Mouse (Mus musculus): ENCODE measurements around the gene Leo1. TPM values are rescaled to one million over a fixed set of nuclear protein-coding genes. Genes with fewer than 3 reads are reported as not detected.

Gene Leo1
- polyA plus RNA-seq (2015; fragmentation: Nextera tagmentation; extraction: Ambion mirVana): 33.3 and 34.9 TPM in 2 replicates

- Histone ChIP-seq H3K36me3 (ENCODE audit: control insufficient read depth, insufficient read depth, low read length) (no peaks in the 10 kb centered on the region), H3K27ac (ENCODE audit: low read length) (peak within 1 kb of the TSS; percentile 85), H3K27me3 (ENCODE audit: control insufficient read depth, insufficient read depth, low read length) (no peaks in the 10 kb centered on the region), H3K9ac (ENCODE audit: low read length) (peak within 1 kb of the TSS; percentile 95), H3K4me2 (ENCODE audit: low read depth, low read length) (peak within 1 kb of the TSS; percentile 89), H3K4me1 (ENCODE audit: control insufficient read depth, insufficient read depth, low read length) (peaks cover 7% of the 10 kb centered on the region), H3K4me3 (replicated peaks; ENCODE audit: low read length) (peak within 1 kb of the TSS; percentile 94), H3K9me3 (replicated peaks; ENCODE audit: control insufficient read depth, low read length) (no peaks in the 10 kb centered on the region)
- ATAC-seq (ENCODE audit: insufficient read depth, low FRiP score): peak; percentile 94
- 2% methylated on average over 45 of the region's 45 CpGs for WGBS
Observed at GRCm38 (mm10) chr9:75440796-75441666, at the start of gene Leo1. Gene Leo1, plus strand, starts transcription at chr9:75441524.

- WGBS: 66% methylated on average over 12 of the region's 12 CpGs
- Histone ChIP-seq H3K4me1 (ENCODE audit: control insufficient read depth, insufficient read depth, low read length) (no peaks in the 10 kb centered on the region), H3K9me3 (replicated peaks; ENCODE audit: control insufficient read depth, low read length) (no peaks in the 10 kb centered on the region), H3K27ac (ENCODE audit: low read length) (no peak overlapping the region), H3K27me3 (ENCODE audit: control insufficient read depth, insufficient read depth, low read length) (no peaks in the 10 kb centered on the region), H3K9ac (ENCODE audit: low read length) (no peak overlapping the region), H3K36me3 (ENCODE audit: control insufficient read depth, insufficient read depth, low read length) (peaks cover 17% of the 10 kb centered on the region; the same call in 1 of the 2 replicates), H3K4me3 (replicated peaks; ENCODE audit: low read length) (no peak overlapping the region), H3K4me2 (ENCODE audit: low read depth, low read length) (no peak overlapping the region)
- no peak for ATAC-seq (ENCODE audit: insufficient read depth, low FRiP score)
Observed at GRCm38 (mm10) chr9:75393251-75393650, 48.1 kb upstream of the Leo1 start.

- no peak overlapping the region for H3K4me3 ChIP-seq (replicated peaks; ENCODE audit: low read length)
- H3K4me1 ChIP-seq (ENCODE audit: control insufficient read depth, insufficient read depth, low read length): peaks cover 4% of the 10 kb centered on the region; the same call in 1 of the 2 replicates
- H3K9ac ChIP-seq (ENCODE audit: low read length): no peak overlapping the region
- H3K27ac ChIP-seq (ENCODE audit: low read length): no peak overlapping the region
- WGBS: 66% methylated on average over 6 of the region's 6 CpGs
- H3K9me3 ChIP-seq (replicated peaks; ENCODE audit: control insufficient read depth, low read length): no peaks in the 10 kb centered on the region
- 0 out of 2 replicates have a peak, but pooled peaks cover 6% of the 10 kb centered on the region for H3K36me3 ChIP-seq (ENCODE audit: control insufficient read depth, insufficient read depth, low read length)
- no peak overlapping the region for H3K4me2 ChIP-seq (ENCODE audit: low read depth, low read length)
- ATAC-seq (ENCODE audit: insufficient read depth, low FRiP score): no peak
- no peaks in the 10 kb centered on the region for H3K27me3 ChIP-seq (ENCODE audit: control insufficient read depth, insufficient read depth, low read length)
Observed at GRCm38 (mm10) chr9:75395971-75396370, 45.4 kb upstream of the Leo1 start.

GRCm38 (mm10) chr9:75399069-75399468 lies 42.3 kb upstream of the Leo1 start:
- peaks cover 17% of the 10 kb centered on the region for H3K4me1 ChIP-seq (ENCODE audit: control insufficient read depth, insufficient read depth, low read length)
- no peaks in the 10 kb centered on the region for H3K36me3 ChIP-seq (ENCODE audit: control insufficient read depth, insufficient read depth, low read length)
- H3K4me2 ChIP-seq (ENCODE audit: low read depth, low read length): no peak overlapping the region
- 91% methylated on average over 4 of the region's 4 CpGs for WGBS
- no peak for ATAC-seq (ENCODE audit: insufficient read depth, low FRiP score)
- no peak overlapping the region for H3K4me3 ChIP-seq (replicated peaks; ENCODE audit: low read length)
- H3K27me3 ChIP-seq (ENCODE audit: control insufficient read depth, insufficient read depth, low read length): no peaks in the 10 kb centered on the region
- no peaks in the 10 kb centered on the region for H3K9me3 ChIP-seq (replicated peaks; ENCODE audit: control insufficient read depth, low read length)
- no peak overlapping the region for H3K9ac ChIP-seq (ENCODE audit: low read length)
- H3K27ac ChIP-seq (ENCODE audit: low read length): no peak overlapping the region

- H3K4me2 ChIP-seq (ENCODE audit: low read depth, low read length): no peak overlapping the region
- H3K9me3 ChIP-seq (replicated peaks; ENCODE audit: control insufficient read depth, low read length): no peaks in the 10 kb centered on the region
- peak; percentile 40; the same call in 1 of the 2 replicates for ATAC-seq (ENCODE audit: insufficient read depth, low FRiP score)
- H3K9ac ChIP-seq (ENCODE audit: low read length): no peak overlapping the region
- WGBS: 53% methylated on average over 5 of the region's 5 CpGs
- H3K36me3 ChIP-seq (ENCODE audit: control insufficient read depth, insufficient read depth, low read length): no peaks in the 10 kb centered on the region
- no peak overlapping the region for H3K27ac ChIP-seq (ENCODE audit: low read length)
- peaks cover 24% of the 10 kb centered on the region for H3K4me1 ChIP-seq (ENCODE audit: control insufficient read depth, insufficient read depth, low read length)
- H3K4me3 ChIP-seq (replicated peaks; ENCODE audit: low read length): no peak overlapping the region
- H3K27me3 ChIP-seq (ENCODE audit: control insufficient read depth, insufficient read depth, low read length): no peaks in the 10 kb centered on the region
Observed at GRCm38 (mm10) chr9:75400639-75401038, 40.7 kb upstream of the Leo1 start.

GRCm38 (mm10) chr9:75401593-75402504 lies 39.5 kb upstream of the Leo1 start:
- no peak for ATAC-seq (ENCODE audit: insufficient read depth, low FRiP score)
- Histone ChIP-seq H3K9me3 (replicated peaks; ENCODE audit: control insufficient read depth, low read length) (no peaks in the 10 kb centered on the region), H3K4me2 (ENCODE audit: low read depth, low read length) (no peak overlapping the region), H3K27me3 (ENCODE audit: control insufficient read depth, insufficient read depth, low read length) (no peaks in the 10 kb centered on the region), H3K9ac (ENCODE audit: low read length) (peak overlapping the region; percentile 46), H3K36me3 (ENCODE audit: control insufficient read depth, insufficient read depth, low read length) (no peaks in the 10 kb centered on the region), H3K4me1 (ENCODE audit: control insufficient read depth, insufficient read depth, low read length) (peaks cover 24% of the 10 kb centered on the region), H3K4me3 (replicated peaks; ENCODE audit: low read length) (no peak overlapping the region), H3K27ac (ENCODE audit: low read length) (no peak overlapping the region)
- WGBS: 51% methylated on average over 20 of the region's 20 CpGs

- H3K9me3 ChIP-seq (replicated peaks; ENCODE audit: control insufficient read depth, low read length): no peaks in the 10 kb centered on the region
- peaks cover 33% of the 10 kb centered on the region for H3K4me1 ChIP-seq (ENCODE audit: control insufficient read depth, insufficient read depth, low read length)
- H3K4me2 ChIP-seq (ENCODE audit: low read depth, low read length): no peak overlapping the region
- no peaks in the 10 kb centered on the region for H3K36me3 ChIP-seq (ENCODE audit: control insufficient read depth, insufficient read depth, low read length)
- WGBS: 55% methylated on average over 3 of the region's 3 CpGs
- H3K27ac ChIP-seq (ENCODE audit: low read length): no peak overlapping the region
- no peak overlapping the region for H3K9ac ChIP-seq (ENCODE audit: low read length)
- no peak overlapping the region for H3K4me3 ChIP-seq (replicated peaks; ENCODE audit: low read length)
- ATAC-seq (ENCODE audit: insufficient read depth, low FRiP score): no peak
- no peaks in the 10 kb centered on the region for H3K27me3 ChIP-seq (ENCODE audit: control insufficient read depth, insufficient read depth, low read length)
Observed at GRCm38 (mm10) chr9:75403520-75403919, 37.8 kb upstream of the Leo1 start.

GRCm38 (mm10) chr9:75406121-75406520 lies 35.2 kb upstream of the Leo1 start:
- no peak overlapping the region for H3K4me2 ChIP-seq (ENCODE audit: low read depth, low read length)

GRCm38 (mm10) chr9:75407803-75408202 lies 33.5 kb upstream of the Leo1 start:
- Histone ChIP-seq H3K4me2 (ENCODE audit: low read depth, low read length) (peak overlapping the region; percentile 88), H3K27me3 (ENCODE audit: control insufficient read depth, insufficient read depth, low read length) (no peaks in the 10 kb centered on the region), H3K4me1 (ENCODE audit: control insufficient read depth, insufficient read depth, low read length) (peaks cover 19% of the 10 kb centered on the region), H3K36me3 (ENCODE audit: control insufficient read depth, insufficient read depth, low read length) (no peaks in the 10 kb centered on the region), H3K4me3 (replicated peaks; ENCODE audit: low read length) (peak overlapping the region; percentile 30), H3K9ac (ENCODE audit: low read length) (peak overlapping the region; percentile 56), H3K9me3 (replicated peaks; ENCODE audit: control insufficient read depth, low read length) (no peaks in the 10 kb centered on the region), H3K27ac (ENCODE audit: low read length) (peak overlapping the region; percentile 67)
- 11% methylated on average over 10 of the region's 10 CpGs for WGBS
- ATAC-seq (ENCODE audit: insufficient read depth, low FRiP score): no peak

More at GRCm38 (mm10) chr9:75406121-75406520, 35.2 kb upstream of the Leo1 start:
- Histone ChIP-seq H3K27ac (ENCODE audit: low read length) (no peak overlapping the region), H3K9me3 (replicated peaks; ENCODE audit: control insufficient read depth, low read length) (no peaks in the 10 kb centered on the region), H3K4me3 (replicated peaks; ENCODE audit: low read length) (no peak overlapping the region), H3K27me3 (ENCODE audit: control insufficient read depth, insufficient read depth, low read length) (no peaks in the 10 kb centered on the region), H3K36me3 (ENCODE audit: control insufficient read depth, insufficient read depth, low read length) (no peaks in the 10 kb centered on the region), H3K9ac (ENCODE audit: low read length) (no peak overlapping the region), H3K4me1 (ENCODE audit: control insufficient read depth, insufficient read depth, low read length) (peaks cover 29% of the 10 kb centered on the region)
- WGBS: 83% methylated on average over 2 of the region's 2 CpGs
- ATAC-seq (ENCODE audit: insufficient read depth, low FRiP score): no peak

Measured in stomach, embryonic 16.5 days (tissue).